Mouse (Mus musculus) megakaryocyte progenitor cell, adult 5-6 weeks (primary cell): ENCODE data around the gene Glipr2. TPM values are rescaled to one million over a fixed set of nuclear protein-coding genes. Genes with fewer than 3 reads are reported as not detected.
A peak's percentile ranks its signal among the peaks of the same experiment; 100 is the strongest.

Experiments used
- ATAC-seq: replicated peaks from 2 replicates; pipeline ENCODE4 v1.8.0; 2016; ENCODE audit warnings: mild to moderate bottlenecking, moderate TSS enrichment, inconsistent platforms; ENCODE audit not compliant: poor library complexity
- total RNA-seq, 2 experiments: library from RNA; stranded (forward) in 1 of 2; stranded (reverse) in 1 of 2; fragments of 157-497, 149-512 nt in 1 of 2; fragments of 200-1000 nt in 1 of 2; gene quantifications; 2 replicates each; pipeline versions ENCODE4 v1.2.3 to v1.2.4; 2015 to 2017

Gene Glipr2
- total RNA-seq (2015), result 12.6 and 14.7 TPM in 2 replicates
- total RNA-seq (2017), result 18.0 and 19.4 TPM in 2 replicates

GRCm38 (mm10) chr4:43957292-43957845 is at the start of gene Glipr2:
TSS of gene Glipr2 (plus strand) at chr4:43957401.
- ATAC-seq, result peak; percentile 89

DNA sequence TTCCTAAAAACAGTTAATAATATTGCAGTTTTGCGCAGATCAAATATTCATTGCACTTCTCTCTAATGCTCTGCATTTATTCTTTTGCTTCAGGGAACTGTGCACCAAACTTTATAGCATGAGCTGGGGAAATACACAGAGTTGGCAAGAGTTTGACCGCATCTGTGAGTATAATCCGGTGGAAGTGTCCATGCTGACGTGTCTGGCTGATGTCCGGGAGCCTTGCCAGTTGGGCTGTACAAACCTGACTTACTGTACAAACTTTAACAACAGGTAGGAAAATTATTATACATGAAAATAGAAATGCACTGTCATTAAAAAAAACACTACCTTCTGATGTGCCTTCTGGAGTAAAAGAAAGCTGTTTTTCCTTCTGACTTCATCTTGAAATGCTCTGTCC is 39.0 kb upstream of the Glipr2 start:
- ATAC-seq, result no peak

DNA sequence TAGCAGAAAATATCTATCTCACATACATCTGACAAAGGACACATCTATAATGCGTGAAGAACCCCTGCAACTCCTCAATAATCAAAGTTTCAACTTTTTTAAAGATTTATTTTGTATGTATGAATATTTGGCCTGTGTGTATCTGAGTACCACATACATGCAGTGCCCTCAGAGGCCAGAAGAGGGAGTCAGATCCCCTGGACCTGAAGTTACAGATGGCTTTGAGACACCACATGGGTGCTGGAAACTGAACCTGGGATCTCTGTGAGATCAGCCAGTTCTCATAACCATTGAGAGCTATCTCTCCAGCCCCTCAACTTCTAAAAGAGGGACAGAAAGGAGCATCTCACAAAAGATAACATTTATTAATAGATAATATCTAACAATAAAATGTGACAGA is 36.6 kb upstream of the Glipr2 start:
- ATAC-seq, result no peak

GRCm38 (mm10) chr4:43925125-43925524 is 32.1 kb upstream of the Glipr2 start:
- ATAC-seq, result no peak

DNA sequence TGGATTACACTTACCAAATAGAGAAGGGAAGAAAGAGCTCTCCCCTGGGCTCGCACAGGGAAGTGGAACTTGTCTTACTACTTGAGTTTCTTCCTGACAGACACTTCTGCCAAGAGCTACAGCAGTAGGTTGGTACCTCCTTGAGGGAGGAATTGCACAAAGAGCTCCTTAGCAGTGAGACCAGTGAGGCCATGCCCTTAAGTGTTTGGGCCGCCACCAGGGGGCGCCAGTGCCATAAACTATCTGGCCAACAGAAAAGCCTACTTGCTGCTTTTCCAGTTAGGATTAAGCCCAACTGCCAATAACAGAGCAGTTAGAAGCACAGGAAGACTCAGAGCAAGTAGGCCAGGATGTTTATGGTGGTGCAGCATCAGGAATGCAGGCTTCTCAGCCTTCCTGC is 31.4 kb upstream of the Glipr2 start:
- ATAC-seq, result peak; percentile 95

DNA sequence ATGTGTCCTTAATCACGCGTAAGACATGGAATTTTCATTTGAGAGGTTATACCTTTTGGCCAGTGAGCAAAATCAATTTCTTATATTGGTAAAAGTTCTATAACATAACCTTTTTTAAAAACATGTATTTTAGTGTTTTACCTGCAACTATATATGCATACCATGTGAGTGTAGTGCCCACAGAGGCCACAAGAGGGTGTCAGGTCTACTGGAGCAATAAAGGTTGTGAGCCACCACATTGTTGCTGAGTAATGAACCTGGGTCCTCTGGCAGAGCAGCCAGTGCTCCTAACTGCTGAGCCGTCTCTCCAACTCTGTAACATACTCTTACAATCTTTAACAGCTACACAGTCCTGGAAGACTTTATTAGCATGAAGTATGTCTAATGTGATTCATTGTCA is 29.4 kb upstream of the Glipr2 start:
- peak; percentile 85 for ATAC-seq

- ATAC-seq, result peak; percentile 38
Measured at GRCm38 (mm10) chr4:43931877-43932276, 25.3 kb upstream of the Glipr2 start.

DNA sequence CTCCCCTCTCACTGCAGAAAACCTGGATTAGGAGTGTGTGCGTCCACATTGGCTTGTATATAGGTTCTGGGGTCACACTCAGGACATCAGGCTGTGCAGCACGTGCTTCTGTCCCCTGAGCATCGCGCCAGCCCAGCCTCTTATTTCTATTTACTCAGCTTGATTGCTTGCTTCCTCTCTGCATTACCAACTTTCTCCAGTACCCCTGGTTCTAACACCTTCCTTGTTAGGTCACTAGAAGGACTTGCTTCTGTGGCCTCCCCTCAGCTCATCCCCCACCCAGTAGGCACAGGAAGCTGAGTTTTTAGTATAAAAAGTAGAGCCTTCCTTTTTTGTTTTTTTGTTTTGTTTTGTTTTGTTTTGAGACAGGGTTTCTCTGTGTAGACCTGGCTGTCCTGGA is 21.0 kb upstream of the Glipr2 start:
- no peak for ATAC-seq

DNA sequence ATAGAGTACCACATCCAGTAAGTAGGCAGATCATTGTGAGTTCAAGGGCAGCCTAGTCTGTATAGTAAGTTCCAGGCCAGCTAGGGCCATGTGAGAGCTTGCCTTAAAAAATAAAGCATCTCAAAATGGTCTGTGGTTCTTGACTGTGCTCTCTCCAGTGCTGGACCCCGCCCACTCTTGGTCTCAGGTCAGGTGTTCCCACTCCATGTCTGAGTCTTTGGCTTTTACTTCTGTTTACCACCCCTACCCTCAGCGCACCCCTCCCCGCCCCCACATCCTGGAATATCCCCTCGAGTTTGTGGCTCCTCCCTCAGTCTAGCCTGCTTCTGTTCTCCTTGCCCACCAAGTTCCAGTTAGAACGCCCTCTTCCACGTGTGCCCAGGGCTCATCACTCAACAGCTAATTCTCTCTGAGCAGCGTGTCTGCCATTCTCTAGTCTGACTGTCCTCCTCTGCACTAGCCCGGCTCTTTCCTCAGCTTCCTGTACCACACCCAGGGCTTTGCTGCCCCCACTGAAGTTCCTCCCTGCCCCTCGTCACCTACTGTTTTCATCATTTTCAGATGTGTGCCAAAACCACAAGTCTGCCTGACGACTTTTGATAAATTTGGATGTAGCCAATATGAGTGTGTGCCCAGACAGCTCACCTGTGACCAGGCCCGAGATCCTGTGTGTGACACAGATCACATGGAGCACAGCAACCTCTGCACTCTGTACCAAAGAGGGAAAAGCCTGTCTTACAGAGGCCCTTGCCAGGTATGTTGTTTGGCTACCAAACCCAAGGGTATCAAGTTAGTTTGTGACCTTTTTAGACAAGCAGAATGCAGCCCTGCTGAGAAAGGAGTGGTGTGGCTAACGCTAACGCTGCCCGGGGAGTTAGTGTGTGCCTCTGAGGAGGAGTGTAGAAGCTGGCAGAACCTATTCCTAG is 20.2 kb upstream of the Glipr2 start:
- ATAC-seq, result peak; percentile 89

- no peak for ATAC-seq
Measured at GRCm38 (mm10) chr4:43941315-43941714, 15.9 kb upstream of the Glipr2 start.

DNA sequence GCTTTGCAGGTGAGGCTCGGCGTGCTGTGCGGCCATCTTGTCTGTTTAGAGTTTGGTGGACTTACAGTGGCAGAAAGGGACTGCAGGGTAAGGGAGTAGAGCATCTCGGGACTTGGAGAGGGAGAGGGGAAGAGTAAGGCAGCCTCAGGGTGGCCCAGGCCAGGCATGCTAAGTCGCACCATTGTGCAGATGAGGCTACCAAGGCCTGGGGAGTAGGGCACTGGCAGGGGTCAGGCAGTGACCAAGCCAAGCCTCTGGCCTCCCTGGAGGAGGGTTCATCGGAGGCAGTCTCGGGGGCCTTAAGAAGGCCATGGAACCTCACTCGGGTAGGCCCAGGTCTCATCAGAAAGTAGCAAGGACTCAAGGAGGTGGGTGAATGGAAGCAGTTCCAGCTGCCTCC is 14.8 kb upstream of the Glipr2 start:
- ATAC-seq, result no peak

DNA sequence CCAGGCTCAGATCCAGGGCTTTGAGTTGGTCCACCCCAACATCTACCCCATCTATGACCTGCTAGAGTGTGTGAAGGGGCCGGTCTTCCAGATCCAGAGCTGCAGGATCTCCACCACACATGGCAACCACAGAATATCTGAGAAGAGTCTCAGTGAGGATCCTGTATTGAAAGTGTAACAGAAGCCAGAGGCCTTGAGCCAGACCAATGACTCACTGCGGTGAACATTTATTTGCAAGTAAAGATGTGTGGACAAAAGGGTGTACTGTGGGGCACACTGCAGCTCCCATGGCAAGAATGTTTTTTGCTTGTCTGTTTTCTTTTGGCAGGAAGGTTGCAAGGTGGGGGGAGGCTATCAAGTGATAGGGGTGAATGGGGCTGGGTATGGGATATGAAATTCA is 9.6 kb upstream of the Glipr2 start:
- ATAC-seq, result no peak

- ATAC-seq, result no peak; the same call in 1 of the 2 replicates
Measured at GRCm38 (mm10) chr4:43957846-43958461, 753 bp downstream of the Glipr2 start.

- peak; percentile 20 for ATAC-seq
Measured at GRCm38 (mm10) chr4:43959523-43960179, 2.5 kb downstream of the Glipr2 start.

- peak; percentile 4; the same call in 1 of the 2 replicates for ATAC-seq
Measured at GRCm38 (mm10) chr4:43960207-43960606, 3.0 kb downstream of the Glipr2 start.

GRCm38 (mm10) chr4:43964326-43964833 is 7.2 kb downstream of the Glipr2 start:
- ATAC-seq, result peak; percentile 65

DNA sequence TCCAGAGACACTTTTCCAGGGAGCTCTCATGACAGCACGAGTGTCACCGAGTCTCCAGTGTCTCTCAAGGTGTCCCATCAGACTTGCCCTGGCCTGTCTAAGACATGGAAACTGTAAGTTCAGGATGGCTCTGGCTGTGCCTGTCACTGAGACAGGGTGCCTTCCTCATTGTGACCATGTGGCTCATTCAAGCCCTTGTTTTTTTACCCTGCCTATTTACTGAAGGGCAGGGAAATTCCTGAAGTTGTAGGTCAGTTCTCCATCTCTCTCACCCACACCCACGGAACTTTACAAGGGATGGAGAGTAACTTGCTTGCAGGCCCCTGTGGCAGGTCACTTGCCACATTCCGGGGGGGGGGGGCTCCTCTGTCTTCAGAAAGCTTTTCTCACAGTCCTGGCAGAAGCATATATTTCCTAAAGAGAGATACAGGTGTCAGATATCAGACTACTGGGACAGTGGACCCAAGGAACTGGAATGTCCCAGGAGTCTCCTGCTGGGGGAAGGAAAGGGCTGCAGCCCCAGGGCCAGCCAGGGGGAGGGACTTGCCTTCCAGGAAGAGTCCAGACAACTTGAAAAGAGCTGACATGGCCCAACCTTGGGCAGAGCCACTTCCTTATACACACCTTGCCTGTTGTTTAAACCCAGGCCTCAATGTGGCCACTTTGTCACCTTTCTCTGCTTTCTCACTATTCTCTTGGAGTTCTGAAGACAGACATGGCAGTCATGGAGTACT is 7.9 kb downstream of the Glipr2 start:
- ATAC-seq, result no peak

GRCm38 (mm10) chr4:43965856-43966535 is 8.8 kb downstream of the Glipr2 start:
- peak; percentile 76 for ATAC-seq

DNA sequence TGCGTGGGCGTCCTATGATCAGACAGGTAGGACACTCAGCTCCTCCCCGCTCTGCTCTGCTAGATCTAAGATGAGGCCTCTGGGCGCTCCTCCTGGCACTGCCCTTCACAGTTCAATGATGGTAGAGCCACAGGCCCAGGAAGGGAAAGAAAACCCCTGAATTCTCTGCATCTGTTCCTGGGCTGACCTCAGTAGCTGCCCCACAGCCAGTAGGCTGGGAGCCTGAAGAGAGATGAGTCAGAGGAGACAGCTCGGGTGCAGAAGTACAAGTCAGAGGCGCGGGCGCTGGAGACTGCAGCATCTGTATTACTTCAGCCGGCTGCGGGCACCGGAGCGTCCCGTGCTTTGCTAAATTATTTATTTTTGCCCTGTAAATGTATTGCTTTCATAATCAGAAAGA is 11.4 kb downstream of the Glipr2 start:
- ATAC-seq, result no peak

- no peak for ATAC-seq
Measured at GRCm38 (mm10) chr4:43969373-43969772, 12.2 kb downstream of the Glipr2 start.
